Mouse (Mus musculus) layer of hippocampus, adult 9-11 months (tissue): ENCODE measurements around the gene Snx19.
A peak's percentile ranks its signal among the peaks of the same experiment; 100 is the strongest.

Experiments used
- DNase-seq: peaks from one replicate; pipeline ENCODE4 v3.0.0; 2022

Snx19 gene

DNA sequence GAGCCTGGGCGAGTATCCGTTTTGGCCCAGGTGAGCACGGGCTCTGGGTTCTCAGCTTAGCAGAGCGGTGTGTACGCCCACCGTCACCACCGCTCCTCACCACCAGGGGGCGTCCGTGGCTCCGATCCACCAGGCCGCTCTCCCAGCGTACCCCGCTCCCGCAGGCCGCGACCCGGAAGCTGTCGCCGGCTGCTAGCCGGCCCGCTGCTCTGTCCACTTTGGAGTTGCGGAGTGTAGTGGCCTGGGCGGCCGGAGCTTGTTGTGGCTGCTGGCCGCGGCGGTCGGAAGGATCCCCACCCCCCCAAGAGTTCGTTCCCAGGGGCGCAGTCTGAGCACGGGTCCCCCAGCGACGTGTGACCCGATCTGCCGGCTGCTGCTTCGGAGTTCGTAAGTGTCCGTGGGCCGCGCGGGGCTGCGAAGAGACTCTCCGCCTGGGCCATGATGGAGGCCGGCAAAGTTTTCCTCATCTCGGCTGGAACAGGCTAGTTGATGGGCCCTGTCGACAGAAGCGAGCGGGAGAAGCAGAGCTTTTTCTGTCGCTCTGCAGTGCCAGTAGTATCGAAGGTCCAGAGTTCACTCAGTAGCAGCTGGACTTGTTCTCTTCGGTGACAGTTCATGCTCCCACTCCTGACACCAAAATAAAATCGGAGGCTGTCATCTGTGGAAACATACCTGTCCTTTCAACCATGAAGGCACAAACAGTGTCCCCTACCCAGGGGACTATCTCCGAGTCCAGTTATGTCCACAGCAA is at the start of gene Snx19:
TSS of gene Snx19 (plus strand) at position 227 of the 751 bp plus-strand sequence.
- DNase-seq, result peak; percentile 88

DNA sequence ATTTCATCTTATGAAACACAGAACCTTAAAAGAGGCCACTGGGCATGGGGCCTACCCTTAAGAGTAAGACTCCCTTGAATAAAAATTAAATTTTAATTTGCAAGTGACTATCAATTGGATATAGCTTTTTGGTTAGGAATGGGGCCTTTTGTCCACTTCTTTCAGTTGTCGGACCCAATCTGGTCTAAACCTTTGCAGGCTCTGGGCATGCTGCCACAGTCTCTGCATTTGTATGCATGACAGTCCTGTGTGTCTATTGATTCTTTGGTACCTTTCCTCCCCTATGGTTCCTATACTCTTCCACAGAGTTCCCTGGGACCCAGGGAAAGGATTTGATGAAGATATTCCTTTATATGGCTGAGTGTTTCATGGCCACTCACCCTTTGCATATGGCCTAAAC is 26.1 kb upstream of the Snx19 start:
- DNase-seq, result no peak

DNA sequence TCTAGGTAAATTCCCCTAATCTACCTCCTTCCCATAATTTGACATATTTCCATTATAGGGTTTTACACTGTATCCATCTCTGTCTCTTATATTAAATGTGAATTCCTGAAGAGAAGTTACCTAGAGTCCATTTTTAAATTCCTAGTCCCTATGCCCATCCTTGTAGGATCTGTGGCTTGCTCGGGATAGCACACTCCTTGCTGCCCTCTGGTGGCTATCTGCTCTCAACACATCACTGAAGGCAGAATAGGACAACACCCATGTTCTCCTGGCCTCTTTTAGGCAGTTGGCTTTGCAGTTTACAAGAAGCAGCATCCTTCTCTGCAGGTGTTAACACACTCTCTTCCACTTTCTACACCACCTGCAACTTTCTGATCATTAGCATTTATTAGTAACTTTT is 4.0 kb upstream of the Snx19 start:
- DNase-seq, result peak; percentile 49

DNA sequence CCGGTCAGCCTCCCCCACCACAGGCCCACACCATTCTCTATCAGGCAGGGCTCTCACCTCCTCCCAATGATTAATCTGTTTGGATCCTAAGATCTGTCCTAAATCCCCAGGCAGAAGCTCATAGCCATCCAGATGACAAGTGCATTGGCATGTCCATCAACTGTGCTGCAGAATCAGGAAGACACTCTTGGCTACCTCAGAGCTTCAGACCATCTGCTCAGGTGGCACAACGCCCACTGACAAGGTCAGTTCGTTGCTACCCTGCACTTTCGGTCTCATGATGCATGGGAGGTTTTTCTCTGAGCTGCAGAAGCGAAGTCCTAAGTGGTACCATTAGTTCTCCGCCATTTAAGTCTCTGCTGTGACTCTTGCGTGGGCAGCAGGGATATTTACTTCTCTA is 1.7 kb upstream of the Snx19 start:
- DNase-seq, result no peak

DNA sequence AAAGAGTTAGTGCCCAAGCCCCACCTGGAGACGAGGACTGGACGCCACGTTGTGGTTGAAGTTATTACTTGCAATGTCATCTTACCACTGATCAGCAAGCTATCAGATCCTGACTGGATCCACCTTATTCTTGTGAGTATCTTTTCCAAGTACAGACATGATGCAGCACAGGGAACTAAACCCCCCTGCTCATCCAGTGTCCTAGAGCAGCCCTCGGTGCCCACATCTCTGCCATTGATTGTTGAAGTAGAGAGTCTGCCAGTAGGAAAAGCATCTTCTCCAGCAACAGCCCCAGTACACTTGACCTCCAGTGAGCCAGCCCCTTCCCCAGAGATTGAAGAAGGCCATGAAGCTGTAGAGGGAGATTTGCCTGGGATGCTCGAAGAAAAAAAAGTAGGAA is 1.3 kb downstream of the Snx19 start:
- no peak for DNase-seq

DNA sequence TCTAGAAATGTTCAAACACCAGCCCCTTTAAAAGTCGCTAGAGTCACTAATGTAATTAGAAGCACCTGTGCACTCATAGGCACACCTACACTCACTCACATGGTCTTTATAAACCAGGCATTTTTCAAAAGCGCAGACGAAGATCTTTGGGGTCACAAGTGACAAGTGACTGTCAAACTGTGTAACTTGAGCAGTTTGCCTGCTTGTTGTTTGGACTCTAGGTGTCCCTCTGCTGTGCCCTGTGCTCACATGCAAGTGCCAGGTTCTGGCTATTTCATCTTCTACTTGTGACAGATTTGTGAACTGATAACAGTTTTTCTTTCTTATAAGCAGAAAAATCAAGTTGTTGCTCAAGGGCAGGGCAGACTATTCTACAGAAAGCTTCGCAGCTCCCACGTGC is 3.5 kb downstream of the Snx19 start:
- DNase-seq, result no peak

DNA sequence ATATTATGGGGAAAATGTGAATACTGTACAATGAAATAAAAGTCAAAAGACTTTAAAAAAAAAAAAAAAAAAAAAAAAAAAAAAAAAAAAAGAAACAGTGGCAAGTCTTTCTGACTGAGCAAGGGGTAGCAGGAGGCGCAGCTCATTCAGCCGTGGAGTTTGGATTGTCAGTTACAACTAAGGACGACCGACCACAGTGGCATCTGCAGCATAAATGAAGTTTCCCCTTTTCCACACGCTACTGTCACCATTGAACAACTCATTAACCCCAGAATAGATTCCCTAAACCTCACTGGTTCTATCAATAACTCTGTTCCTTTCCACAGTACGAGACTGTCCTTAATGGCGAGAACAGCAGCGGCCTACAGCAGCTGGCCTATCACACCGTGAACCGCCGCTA is 5.0 kb downstream of the Snx19 start:
- DNase-seq, result no peak

DNA sequence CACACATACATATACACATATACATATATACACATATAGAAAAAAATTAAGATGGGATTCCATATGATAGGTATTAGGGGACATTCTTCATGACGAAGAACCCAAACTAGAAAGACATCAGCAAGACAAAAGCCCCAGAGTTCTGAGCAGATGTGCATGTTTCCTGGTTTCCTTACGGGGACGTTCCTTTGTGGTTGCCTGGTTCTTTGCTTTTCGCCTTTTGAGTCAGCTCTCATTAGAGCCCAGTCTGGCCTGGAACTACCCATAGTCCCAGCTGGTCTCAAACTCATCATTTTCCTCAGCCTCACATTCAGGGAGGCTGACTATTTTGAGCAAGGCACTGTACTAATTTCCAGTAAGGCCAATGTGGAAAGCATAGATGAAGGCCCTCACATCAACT is 7.0 kb downstream of the Snx19 start:
- no peak for DNase-seq

DNA sequence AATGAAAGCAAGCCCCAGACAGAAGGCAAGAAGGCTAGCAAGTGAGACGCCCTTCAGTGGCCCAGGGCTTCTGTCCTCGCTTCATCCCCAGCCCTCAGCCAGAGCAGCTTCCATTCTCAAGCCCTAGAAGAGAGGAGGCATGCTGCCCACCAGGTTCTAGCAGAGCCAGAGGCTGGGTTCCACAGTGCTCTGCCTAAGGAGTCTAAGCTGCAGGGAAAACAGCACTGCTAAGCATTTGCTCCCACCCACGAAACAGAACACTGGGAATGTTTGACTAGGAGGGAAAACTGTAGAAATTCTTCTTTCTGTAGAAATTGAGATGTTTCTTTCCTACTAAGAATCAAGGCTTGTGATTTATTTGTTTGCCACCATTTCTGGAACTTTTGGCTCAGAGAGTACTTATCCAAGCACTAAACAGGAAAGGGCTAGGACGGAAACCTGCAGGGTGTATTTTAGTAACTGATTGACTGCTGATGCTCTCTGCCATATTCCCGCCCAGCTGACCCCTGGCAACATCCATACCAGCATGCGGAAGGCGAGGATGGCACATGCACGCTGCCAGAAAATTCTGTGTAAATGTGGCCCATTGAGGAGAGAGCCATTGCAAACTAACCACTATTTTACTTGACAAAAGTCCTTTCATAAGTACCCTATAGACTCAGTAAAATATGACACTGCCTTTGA is 9.1 kb downstream of the Snx19 start:
- DNase-seq, result peak; percentile 49

DNA sequence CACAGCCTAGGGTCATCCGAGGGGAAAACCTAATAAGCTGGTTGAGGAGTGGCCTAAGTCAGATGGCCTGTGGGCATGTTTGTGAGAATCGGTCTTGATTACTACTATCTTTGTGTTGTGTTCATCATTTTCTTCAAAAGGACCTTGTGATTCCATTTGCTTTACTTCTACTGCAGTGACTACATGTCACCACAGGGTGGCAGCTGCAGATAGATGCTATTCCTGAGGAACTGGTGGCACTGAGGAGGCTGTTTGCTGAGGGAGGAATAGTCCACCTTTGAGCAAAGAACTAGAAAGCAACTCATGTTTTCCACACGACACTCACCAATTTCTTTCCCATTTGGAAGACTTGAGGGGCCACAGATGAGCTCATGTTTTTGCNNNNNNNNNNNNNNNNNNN is 11.6 kb downstream of the Snx19 start:
- DNase-seq, result peak; percentile 40

DNA sequence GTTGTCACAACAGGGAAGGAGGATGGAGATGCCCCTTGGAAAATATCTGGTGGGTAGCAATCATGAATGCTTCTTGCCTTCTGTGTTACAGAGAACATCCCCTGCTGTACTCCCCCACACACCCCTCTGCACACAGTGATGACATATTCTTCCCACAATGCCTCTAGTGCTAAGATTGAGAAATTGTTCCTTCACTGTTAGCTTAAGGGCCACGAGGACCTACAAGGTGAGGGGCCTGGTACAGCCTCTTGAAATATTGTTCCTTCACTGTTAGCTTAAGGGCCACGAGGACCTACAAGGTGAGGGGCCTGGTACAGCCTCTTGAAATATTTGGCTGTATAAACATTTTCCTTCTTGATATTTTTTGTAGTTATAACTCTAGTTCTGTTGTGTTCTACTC is 14.9 kb downstream of the Snx19 start:
- DNase-seq, result no peak

DNA sequence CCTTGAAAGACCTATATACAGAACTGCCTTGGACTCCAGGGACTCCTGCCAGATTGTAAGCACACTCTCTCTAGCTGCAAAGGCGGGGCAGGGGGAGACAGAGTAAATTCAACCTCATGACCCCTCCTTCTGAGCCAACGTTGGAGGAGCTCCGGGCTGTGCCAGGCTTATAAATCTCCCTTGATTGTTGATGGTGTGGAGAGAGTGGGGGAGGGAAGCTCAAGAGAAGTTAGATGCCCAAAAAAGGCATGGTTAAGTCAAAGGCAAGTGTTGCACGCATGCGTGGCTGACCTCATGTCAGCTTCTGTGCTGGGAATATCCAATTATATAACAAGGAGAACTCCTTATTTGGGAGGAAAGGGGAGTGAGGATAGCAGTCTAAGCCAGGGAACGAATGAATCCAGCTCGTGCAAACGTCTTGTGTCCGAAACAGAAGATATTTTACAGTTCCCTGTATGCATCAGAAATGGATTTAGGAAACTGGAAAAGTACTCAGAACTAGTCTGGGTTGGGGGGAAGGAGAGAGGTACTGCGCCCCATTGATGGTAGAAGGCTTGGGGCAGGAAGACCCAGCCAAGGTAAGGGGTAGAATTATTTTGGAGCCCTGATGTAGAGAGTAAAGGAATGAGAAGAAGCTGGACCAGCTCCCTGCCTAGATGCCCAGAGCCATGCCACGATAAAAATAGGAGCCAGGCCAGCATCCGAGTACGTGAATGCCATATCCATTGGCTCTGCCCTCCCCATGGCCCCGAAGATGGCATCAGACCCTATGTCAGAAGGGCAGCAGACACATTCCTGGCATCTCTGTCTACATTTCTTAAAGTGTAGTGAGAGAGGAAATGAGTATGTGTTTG is 18.6 kb downstream of the Snx19 start:
- no peak for DNase-seq

DNA sequence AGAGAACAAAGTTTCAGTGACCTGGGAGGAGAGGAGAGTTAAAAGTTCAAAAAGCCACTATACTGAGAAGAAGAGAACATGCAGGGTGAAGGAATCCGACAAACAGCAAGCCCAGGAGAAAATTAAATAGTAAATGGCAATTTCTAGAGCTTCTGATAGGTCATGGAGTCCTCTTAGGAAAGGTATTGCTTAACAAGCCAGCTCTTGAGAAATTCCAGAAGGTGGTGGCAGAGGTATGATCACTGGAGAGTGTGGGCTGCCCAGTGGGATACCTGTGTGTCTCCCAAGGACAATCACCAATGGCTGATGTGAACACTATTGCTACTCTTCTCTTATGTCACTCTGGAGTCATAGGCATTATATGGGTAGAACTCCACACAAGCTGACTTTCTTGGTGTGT is 19.2 kb downstream of the Snx19 start:
- no peak for DNase-seq

DNA sequence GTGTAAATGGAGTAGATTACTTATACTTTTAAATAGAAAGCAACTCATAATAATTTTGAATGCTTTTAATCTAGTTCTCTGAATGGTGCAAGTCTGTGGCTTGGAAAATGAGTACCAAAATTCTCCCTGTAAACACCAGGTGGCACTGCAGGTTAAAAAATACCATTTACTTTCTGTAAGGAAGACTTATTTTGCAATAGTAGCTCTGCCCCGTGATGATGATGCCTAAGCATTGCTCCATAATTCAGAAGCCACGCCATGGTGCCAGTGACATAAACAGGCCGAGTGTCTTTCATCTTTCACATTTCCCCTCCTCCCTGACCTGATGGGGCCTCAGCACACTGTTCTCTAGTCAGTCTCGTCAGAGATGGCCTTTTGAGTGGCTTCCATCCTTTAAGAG is 21.6 kb downstream of the Snx19 start:
- no peak for DNase-seq

DNA sequence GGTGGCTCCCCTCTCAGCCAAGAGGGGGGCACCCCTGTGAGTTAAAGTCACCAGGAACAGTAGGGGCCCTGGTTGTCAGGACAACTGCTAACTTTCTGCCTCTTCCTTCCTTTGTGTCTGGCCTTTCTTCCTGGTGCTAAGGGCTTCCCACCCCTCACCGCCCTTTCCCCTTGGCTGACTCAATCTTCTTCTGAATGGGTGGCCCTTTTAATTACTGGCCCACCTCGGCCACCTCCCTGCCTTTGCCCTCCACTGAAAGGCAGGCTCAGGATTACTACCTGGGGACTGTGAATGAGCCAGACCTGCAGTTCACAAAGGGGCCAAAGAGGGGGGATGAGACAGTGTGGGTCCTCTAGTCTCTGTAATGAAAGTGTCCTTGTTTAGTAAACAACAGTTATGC is 23.0 kb downstream of the Snx19 start:
- no peak for DNase-seq

DNA sequence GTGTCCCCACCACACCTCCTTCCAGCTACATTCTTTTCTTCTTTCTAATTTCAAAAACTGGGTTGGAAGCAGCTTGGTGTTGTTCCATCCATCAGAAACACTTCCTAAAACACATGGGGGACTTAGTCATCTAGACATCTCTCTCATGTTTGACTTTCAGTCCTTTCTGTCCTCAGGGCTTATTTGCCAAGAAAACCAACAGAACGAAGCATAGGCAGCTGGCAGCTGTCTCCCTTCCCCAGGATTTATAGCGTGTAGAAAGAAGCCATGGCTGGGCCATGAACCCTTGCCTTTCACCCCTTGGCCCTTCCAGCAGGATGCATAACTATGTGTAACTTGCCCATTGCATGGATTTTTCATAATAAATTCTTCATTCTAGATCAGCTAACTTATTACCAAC is 23.9 kb downstream of the Snx19 start:
- no peak for DNase-seq

DNA sequence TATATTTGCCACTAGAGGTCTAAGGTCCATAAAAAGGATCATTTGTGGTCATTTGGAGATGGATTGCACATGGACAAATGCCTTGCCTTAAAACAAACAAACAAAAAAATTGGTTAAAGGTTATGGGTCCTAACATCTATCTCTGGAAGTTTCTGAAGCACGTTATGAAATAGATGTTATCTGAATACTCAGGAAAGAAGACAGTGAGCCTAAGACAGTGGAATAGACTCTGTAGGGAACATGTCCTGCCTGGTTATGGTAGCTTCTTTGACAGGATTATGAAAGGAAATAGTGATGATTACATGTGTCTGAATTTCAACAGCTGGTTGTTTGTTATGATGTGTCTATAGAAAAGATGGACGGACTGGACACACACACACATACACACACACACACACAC is 27.6 kb downstream of the Snx19 start:
- no peak for DNase-seq

DNA sequence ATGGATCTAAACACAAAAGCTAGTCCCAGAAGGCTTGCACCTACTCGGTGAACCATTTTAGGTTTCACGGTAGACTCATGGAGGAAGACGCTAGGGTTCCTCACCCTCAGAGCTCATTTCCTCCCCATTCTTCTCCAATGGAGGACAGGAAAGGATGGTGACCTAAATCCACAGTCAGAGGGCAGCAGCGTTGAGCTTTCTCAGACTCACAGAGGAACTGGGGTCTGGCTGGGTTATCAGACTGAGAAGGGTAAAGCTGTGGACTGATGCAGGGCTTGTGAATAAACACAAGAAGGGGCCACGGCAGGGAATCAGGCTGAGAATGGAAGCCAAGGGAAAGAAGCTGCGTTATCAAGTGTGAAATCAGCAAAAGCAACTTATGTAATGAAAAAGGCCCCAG is 29.3 kb downstream of the Snx19 start:
- no peak for DNase-seq

DNA sequence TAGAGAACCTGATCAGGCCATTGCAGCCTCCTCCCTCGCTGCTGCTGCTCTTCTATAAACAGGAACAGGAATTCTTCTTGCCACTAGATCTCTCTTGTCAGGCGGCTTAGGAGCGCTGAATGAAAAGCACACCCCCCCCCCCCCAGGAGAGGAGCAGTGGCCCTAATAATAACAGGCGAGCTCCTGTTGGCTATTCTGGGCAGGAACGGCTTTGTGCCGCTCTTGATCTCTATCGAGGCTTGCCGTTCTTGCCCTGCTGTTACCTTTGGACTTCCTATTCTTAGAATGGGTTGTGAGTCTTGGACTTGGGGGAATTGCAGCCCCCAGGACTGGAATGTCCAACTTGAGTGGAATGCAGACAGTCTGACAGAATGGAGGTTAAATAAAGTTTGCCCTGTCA is 33.6 kb downstream of the Snx19 start:
- DNase-seq, result no peak

DNA sequence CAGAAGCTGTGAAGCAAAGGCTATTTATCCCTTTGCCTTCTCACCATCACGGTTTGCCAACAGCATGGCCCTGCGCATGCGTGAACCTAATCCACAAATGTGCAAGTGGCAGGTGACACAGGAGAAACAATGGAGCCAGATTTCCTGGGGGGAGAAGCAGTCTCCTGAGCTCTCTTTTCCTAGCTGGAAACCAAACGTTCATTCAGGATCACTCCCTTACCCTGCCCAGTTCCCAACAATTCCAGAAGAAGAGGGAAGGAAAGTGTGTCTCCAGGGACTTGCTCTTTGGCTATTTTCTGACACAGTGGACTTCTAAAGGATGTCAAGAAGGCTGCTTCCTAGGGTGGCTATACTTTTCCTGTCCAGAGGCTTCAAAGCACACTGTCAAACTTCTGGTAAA is 37.8 kb downstream of the Snx19 start:
- no peak for DNase-seq

DNA sequence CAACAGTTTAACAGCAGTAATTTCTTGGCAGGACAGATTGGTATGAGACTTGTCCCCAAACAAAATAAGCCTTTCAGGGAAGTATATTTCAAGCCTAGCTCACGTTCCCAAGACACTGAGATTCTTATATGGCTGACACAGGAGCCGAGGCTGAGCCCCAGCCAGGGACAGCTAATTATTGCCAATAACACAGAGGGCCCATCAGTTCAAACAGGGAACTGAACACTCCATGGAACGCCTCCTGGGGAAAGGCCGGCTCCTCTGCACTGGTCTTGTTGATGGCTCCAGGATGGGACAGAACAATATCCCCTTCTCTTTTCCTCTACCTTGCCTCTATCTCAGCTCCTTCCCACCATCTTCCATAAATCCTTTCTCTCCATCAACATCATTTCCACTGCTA is 53.1 kb downstream of the Snx19 start:
- no peak for DNase-seq

DNA sequence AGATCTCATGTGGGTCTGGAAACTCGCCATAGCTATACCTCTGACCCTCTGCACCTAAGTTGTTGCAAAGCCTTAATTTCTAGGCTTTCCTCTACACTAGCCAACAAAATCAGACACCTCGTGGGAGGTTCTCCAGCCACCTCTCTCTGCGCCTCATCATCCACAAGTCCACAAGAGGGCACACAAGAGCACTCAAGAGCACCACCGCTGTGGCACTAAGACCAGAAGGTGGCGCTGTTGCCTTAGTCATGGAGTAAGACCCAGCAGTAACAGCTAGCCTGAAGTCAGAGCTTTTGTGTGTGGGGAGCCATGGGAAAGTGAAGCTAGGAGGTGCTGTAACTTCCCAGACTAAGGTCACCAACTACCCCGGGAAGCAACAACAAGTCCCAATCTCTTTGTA is 53.6 kb downstream of the Snx19 start:
- peak; percentile 91 for DNase-seq

DNA sequence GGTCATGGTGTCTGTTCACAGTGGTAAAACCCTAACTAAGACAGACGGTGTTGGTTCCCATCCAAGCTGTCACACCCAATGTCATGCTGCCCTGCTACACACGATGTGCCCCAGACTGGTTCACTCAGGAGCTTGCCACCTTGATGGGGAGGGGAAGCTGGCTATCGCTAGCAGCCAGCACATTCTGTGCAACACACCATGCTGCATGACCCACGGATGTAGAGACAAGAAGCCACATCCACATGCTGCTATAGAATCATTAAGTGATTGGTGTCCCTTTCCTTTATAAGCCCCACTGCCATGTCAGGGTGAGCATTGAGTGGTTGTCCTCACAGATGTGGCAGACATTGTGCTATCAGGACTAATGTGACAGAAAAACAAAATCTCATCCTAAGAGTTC is 55.2 kb downstream of the Snx19 start:
- no peak for DNase-seq

DNA sequence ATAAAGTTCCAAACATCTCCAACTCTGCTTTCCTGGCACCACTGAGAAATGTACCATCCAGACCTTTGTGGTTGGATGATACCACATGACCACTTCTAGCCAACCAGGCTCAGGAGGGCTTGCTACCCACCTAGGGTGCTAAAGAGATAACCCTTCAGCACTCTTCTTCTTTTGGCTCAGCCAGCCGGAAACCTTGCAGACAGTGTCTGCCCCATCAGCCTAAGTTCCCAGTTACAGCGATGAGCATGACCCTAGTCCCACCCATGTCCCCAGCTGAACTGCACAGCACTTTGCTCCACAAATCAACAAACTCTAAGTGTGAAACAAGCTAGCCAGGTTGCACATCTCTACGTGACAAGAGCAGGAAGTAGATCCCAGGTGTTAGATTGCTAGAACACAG is 57.3 kb downstream of the Snx19 start:
- DNase-seq, result no peak
